Mouse (Mus musculus) heart, embryonic 11.5 days (tissue): ENCODE results near the gene Mrpl38. TPM values are rescaled to one million over a fixed set of nuclear protein-coding genes. Genes with fewer than 3 reads are reported as not detected.
"Not testable (repeated sequence)": the region's sequence is repeated elsewhere in the genome, so short reads cannot be mapped to it uniquely, and the experiment has no call there.

Experiments used
- ATAC-seq: fragments of 200-750 bp; cut with Nextera tagmentation; replicated peaks from 2 replicates; pipeline ENCODE4 v1.8.0; 2017; ENCODE audit warnings: moderate library complexity; ENCODE audit not compliant: insufficient number of reproducible peaks, low FRiP score, low TSS enrichment
- H3K27ac ChIP-seq: fragments of 300-500 bp; sonication (generic); 2 replicates; pipeline ENCODE4 v1.5.1; 2014; ENCODE audit warnings: mild to moderate bottlenecking, low read depth, low read length
- H3K27me3 ChIP-seq: fragments of 300-500 bp; sonication (generic); 2 replicates; pipeline ENCODE4 v1.6.1; 2014; ENCODE audit warnings: mild to moderate bottlenecking, low read length, mixed read lengths; ENCODE audit not compliant: control insufficient read depth, insufficient read depth
- H3K36me3 ChIP-seq: fragments of 300-500 bp; sonication (generic); 2 replicates; pipeline ENCODE4 v1.6.1; 2014; ENCODE audit warnings: mild to moderate bottlenecking, low read length, moderate library complexity, mixed read lengths; ENCODE audit not compliant: control insufficient read depth, insufficient read depth
- H3K4me1 ChIP-seq: fragments of 300-500 bp; sonication (generic); 2 replicates; pipeline ENCODE4 v1.6.1; 2014; ENCODE audit warnings: low read length; ENCODE audit not compliant: control insufficient read depth, insufficient read depth
- H3K4me2 ChIP-seq: fragments of 300-500 bp; sonication (generic); 2 replicates; pipeline ENCODE4 v1.6.1; 2014; ENCODE audit warnings: mild to moderate bottlenecking, moderate library complexity
- H3K4me3 ChIP-seq: fragments of 300-500 bp; sonication (generic); 2 replicates; pipeline ENCODE4 v1.5.1; 2014; ENCODE audit warnings: low read depth, low read length
- H3K9ac ChIP-seq: fragments of 300-500 bp; sonication (generic); 2 replicates; pipeline ENCODE4 v1.6.1; 2014; ENCODE audit warnings: mild to moderate bottlenecking, low read depth, low read length, moderate library complexity
- H3K9me3 ChIP-seq: fragments of 300-500 bp; sonication (generic); replicated peaks from 2 replicates; pipeline ENCODE4 v1.6.1; 2016; ENCODE audit warnings: low read length; ENCODE audit not compliant: control insufficient read depth
- WGBS: fragments of 180-500 bp; shearing (Covaris S2); extraction: QIAGEN DNeasy Blood & Tissue Kit; methylation state at CpG from one replicate; pipeline ENCODE4 v1.1.7; 2014; ENCODE audit not compliant: insufficient replicate concordance; 5-methylcytosine and 5-hydroxymethylcytosine counted together
- polyA plus RNA-seq: library from polyadenylated mRNA; unstranded; fragments of >200 nt; fragmentation: Nextera tagmentation; extraction: Ambion mirVana; gene quantifications from 2 replicates; pipeline ENCODE4 v1.2.1, GENCODE M21; 2014

The Mrpl38 gene
- polyA plus RNA-seq, 1 experiment from 2014 or later, result 116 TPM

- Histone ChIP-seq H3K9me3 (0 out of 2 replicates have a peak, but pooled peaks cover 2% of the 10 kb centered on the region), H3K36me3 (peaks cover 18% of the 10 kb centered on the region), H3K27ac (no peak within 1 kb of the TSS), H3K4me3 (no peak within 1 kb of the TSS), H3K27me3 (no peaks in the 10 kb centered on the region), H3K4me2 (peak within 1 kb of the TSS; percentile 15), H3K9ac (peak within 1 kb of the TSS; percentile 16; the same call in 1 of the 2 replicates), H3K4me1 (peaks cover 27% of the 10 kb centered on the region)
- WGBS, result 24% methylated on average over 23 of the region's 23 CpGs
- peak; percentile 39; the same call in 1 of the 2 replicates for ATAC-seq
Measured at GRCm38 (mm10) chr11:116127156-116127980, 11.3 kb downstream of the Mrpl38 start, which contains the start of gene Trim47. Gene Trim47, minus strand, starts transcription at chr11:116127210.

- WGBS, result 92% methylated on average over 15 of the region's 15 CpGs
- H3K36me3 ChIP-seq, result peaks cover 18% of the 10 kb centered on the region
Measured at GRCm38 (mm10) chr11:116126261-116126660, 12.4 kb downstream of the Mrpl38 start.

GRCm38 (mm10) chr11:116121731-116122245 is 16.9 kb downstream of the Mrpl38 start:
- H3K4me2 ChIP-seq, H3K27ac ChIP-seq, H3K4me1 ChIP-seq, H3K9me3 ChIP-seq, H3K9ac ChIP-seq, H3K4me3 ChIP-seq, H3K27me3 ChIP-seq, ATAC-seq: not testable (repeated sequence)
- 89% methylated on average over 8 of the region's 8 CpGs for WGBS
- H3K36me3 ChIP-seq, result peaks cover 18% of the 10 kb centered on the region

More at GRCm38 (mm10) chr11:116126261-116126660, 12.4 kb downstream of the Mrpl38 start:
- Histone ChIP-seq H3K27ac (no peak overlapping the region), H3K4me3 (no peak overlapping the region), H3K4me1 (peaks cover 23% of the 10 kb centered on the region), H3K27me3 (no peaks in the 10 kb centered on the region), H3K9ac (no peak overlapping the region), H3K4me2 (no peak overlapping the region), H3K9me3 (0 out of 2 replicates have a peak, but pooled peaks cover 2% of the 10 kb centered on the region)
- ATAC-seq, result no peak

- no peak for ATAC-seq
- no peak overlapping the region for H3K9ac ChIP-seq
- H3K27ac ChIP-seq, result no peak overlapping the region
- H3K4me2 ChIP-seq, result no peak overlapping the region
- H3K4me1 ChIP-seq, result no peaks in the 10 kb centered on the region
- no peaks in the 10 kb centered on the region for H3K27me3 ChIP-seq
- no peak overlapping the region for H3K4me3 ChIP-seq
- no peaks in the 10 kb centered on the region for H3K9me3 ChIP-seq
- H3K36me3 ChIP-seq, result 0 out of 2 replicates have a peak, but pooled peaks cover 2% of the 10 kb centered on the region
Measured at GRCm38 (mm10) chr11:116117819-116118218, 20.8 kb downstream of the Mrpl38 start.

- Histone ChIP-seq H3K4me3 (no peak overlapping the region), H3K27me3 (no peaks in the 10 kb centered on the region), H3K4me1 (no peaks in the 10 kb centered on the region), H3K9ac (no peak overlapping the region), H3K4me2 (no peak overlapping the region), H3K36me3 (no peaks in the 10 kb centered on the region), H3K27ac (no peak overlapping the region), H3K9me3 (no peaks in the 10 kb centered on the region)
- no peak for ATAC-seq
- 62% methylated on average over 12 of the region's 12 CpGs for WGBS
Measured at GRCm38 (mm10) chr11:116117241-116117640, 21.4 kb downstream of the Mrpl38 start.

GRCm38 (mm10) chr11:116111611-116112203 is 27.0 kb downstream of the Mrpl38 start:
- no peaks in the 10 kb centered on the region for H3K9me3 ChIP-seq
- H3K36me3 ChIP-seq, result no peaks in the 10 kb centered on the region
- no peak for ATAC-seq
- H3K27me3 ChIP-seq, result peaks cover 21% of the 10 kb centered on the region
- no peak overlapping the region for H3K27ac ChIP-seq
- H3K4me3 ChIP-seq, result no peak overlapping the region
- H3K4me1 ChIP-seq, result peaks cover 32% of the 10 kb centered on the region
- H3K4me2 ChIP-seq, result no peak overlapping the region
- H3K9ac ChIP-seq, result no peak overlapping the region
- WGBS, result 80% methylated on average over 19 of the region's 19 CpGs

- Histone ChIP-seq H3K4me3 (peak overlapping the region; percentile 71; the same call in 1 of the 2 replicates), H3K27ac (peak overlapping the region; percentile 36; the same call in 1 of the 2 replicates), H3K4me2 (no peak overlapping the region), H3K9me3 (no peaks in the 10 kb centered on the region), H3K27me3 (peaks cover 21% of the 10 kb centered on the region), H3K36me3 (no peaks in the 10 kb centered on the region), H3K9ac (no peak overlapping the region), H3K4me1 (peaks cover 38% of the 10 kb centered on the region)
- WGBS, result 80% methylated on average over 4 of the region's 4 CpGs
- ATAC-seq, result no peak
Measured at GRCm38 (mm10) chr11:116111067-116111466, 27.6 kb downstream of the Mrpl38 start.

- no peak for ATAC-seq
- peak overlapping the region; percentile 79 for H3K27ac ChIP-seq
- 15% methylated on average over 10 of the region's 10 CpGs for WGBS
Measured at GRCm38 (mm10) chr11:116110540-116110939, 28.1 kb downstream of the Mrpl38 start.

More at GRCm38 (mm10) chr11:116110540-116110939, 28.1 kb downstream of the Mrpl38 start:
- H3K4me3 ChIP-seq, result peak overlapping the region; percentile 71
- peaks cover 44% of the 10 kb centered on the region for H3K4me1 ChIP-seq
- H3K36me3 ChIP-seq, result no peaks in the 10 kb centered on the region
- H3K27me3 ChIP-seq, result peaks cover 21% of the 10 kb centered on the region
- H3K9ac ChIP-seq, result peak overlapping the region; percentile 84
- H3K4me2 ChIP-seq, result peak overlapping the region; percentile 87
- no peaks in the 10 kb centered on the region for H3K9me3 ChIP-seq
